Mouse (Mus musculus) kidney, embryonic 14.5 days (tissue): ENCODE measurements around the gene Scaf1. TPM values are rescaled to one million over a fixed set of nuclear protein-coding genes. Genes with fewer than 3 reads are reported as not detected.

Experiments used
- ATAC-seq: fragments of 200-750 bp; cut with Nextera tagmentation; 2 replicates; pipeline ENCODE4 v1.8.0; 2017; ENCODE audit warnings: moderate number of reproducible peaks, mild to moderate bottlenecking, moderate TSS enrichment, moderate library complexity; ENCODE audit not compliant: low FRiP score, low TSS enrichment
- H3K27ac ChIP-seq: fragments of 300-500 bp; sonication (generic); 2 replicates; pipeline ENCODE4 v1.5.1; 2014; ENCODE audit warnings: low read depth, mild to moderate bottlenecking, low read length, moderate library complexity, mixed read lengths
- H3K27me3 ChIP-seq: fragments of 300-500 bp; sonication (generic); 2 replicates; pipeline ENCODE4 v1.6.1; 2014; ENCODE audit warnings: mild to moderate bottlenecking, low read length; ENCODE audit not compliant: control insufficient read depth, insufficient read depth
- H3K36me3 ChIP-seq: fragments of 300-500 bp; sonication (generic); 2 replicates; pipeline ENCODE4 v1.6.1; 2014; ENCODE audit warnings: low read length, mixed read lengths; ENCODE audit not compliant: control insufficient read depth, insufficient read depth
- H3K4me1 ChIP-seq: fragments of 300-500 bp; sonication (generic); 2 replicates; pipeline ENCODE4 v1.6.1; 2014; ENCODE audit warnings: low read length, mixed read lengths; ENCODE audit not compliant: control insufficient read depth, insufficient read depth
- H3K4me2 ChIP-seq: fragments of 300-500 bp; sonication (generic); replicated peaks from 2 replicates; pipeline ENCODE4 v1.6.1; 2014; ENCODE audit warnings: low read depth, mild to moderate bottlenecking, low read length
- H3K4me3 ChIP-seq: fragments of 300-500 bp; sonication (generic); 2 replicates; pipeline ENCODE4 v1.5.1; 2014; ENCODE audit warnings: mild to moderate bottlenecking, low read length
- H3K9ac ChIP-seq: fragments of 300-500 bp; sonication (generic); 2 replicates; pipeline ENCODE4 v1.6.1; 2014; ENCODE audit warnings: low read depth, mild to moderate bottlenecking, low read length, moderate library complexity
- H3K9me3 ChIP-seq: fragments of 300-500 bp; sonication (generic); 2 replicates; pipeline ENCODE4 v1.6.1; 2016; ENCODE audit warnings: low read length; ENCODE audit not compliant: control insufficient read depth
- WGBS: fragments of 180-500 bp; shearing (Covaris S2); extraction: QIAGEN DNeasy Blood & Tissue Kit; methylation state at CpG from one replicate; pipeline ENCODE4 v1.1.7; 2014; 5-methylcytosine and 5-hydroxymethylcytosine counted together
- polyA plus RNA-seq: library from polyadenylated mRNA; unstranded; fragments of >200 nt; fragmentation: Nextera tagmentation; extraction: Ambion mirVana; gene quantifications from 2 replicates; pipeline ENCODE4 v1.2.1, GENCODE M21; 2014

The Scaf1 gene
- polyA plus RNA-seq, 1 experiment from 2014 or later: 54.0 TPM

GRCm38 (mm10) chr7:45008411-45008810, 7.8 kb downstream of the Scaf1 start:
- H3K4me3 ChIP-seq: no peak overlapping the region
- H3K27ac ChIP-seq: no peak overlapping the region
- H3K36me3 ChIP-seq: peaks cover 96% of the 10 kb centered on the region
- no peaks in the 10 kb centered on the region for H3K27me3 ChIP-seq
- WGBS: 93% methylated on average over 19 of the region's 19 CpGs
- ATAC-seq: no peak
- H3K4me2 ChIP-seq: no peak overlapping the region
- H3K9me3 ChIP-seq: no peaks in the 10 kb centered on the region
- no peaks in the 10 kb centered on the region for H3K4me1 ChIP-seq
- no peak overlapping the region for H3K9ac ChIP-seq

- H3K4me2 ChIP-seq: no peak overlapping the region
- no peaks in the 10 kb centered on the region for H3K27me3 ChIP-seq
- no peaks in the 10 kb centered on the region for H3K9me3 ChIP-seq
- no peaks in the 10 kb centered on the region for H3K4me1 ChIP-seq
- H3K27ac ChIP-seq: no peak overlapping the region
- WGBS: 96% methylated on average over 30 of the region's 30 CpGs
- H3K9ac ChIP-seq: no peak overlapping the region
- H3K36me3 ChIP-seq: peaks cover 96% of the 10 kb centered on the region
- no peak overlapping the region for H3K4me3 ChIP-seq
- ATAC-seq: no peak
These were observed 8.3 kb downstream of the Scaf1 start for GRCm38 (mm10) chr7:45007846-45008245.

- no peak overlapping the region for H3K4me3 ChIP-seq
- ATAC-seq: no peak
- H3K27ac ChIP-seq: no peak overlapping the region
- no peaks in the 10 kb centered on the region for H3K9me3 ChIP-seq
- 95% methylated on average over 29 of the region's 29 CpGs for WGBS
- peaks cover 96% of the 10 kb centered on the region for H3K36me3 ChIP-seq
- no peak overlapping the region for H3K9ac ChIP-seq
- no peaks in the 10 kb centered on the region for H3K4me1 ChIP-seq
- H3K4me2 ChIP-seq: no peak overlapping the region
- H3K27me3 ChIP-seq: no peaks in the 10 kb centered on the region
These were observed 9.0 kb downstream of the Scaf1 start for GRCm38 (mm10) chr7:45007141-45007540.

- WGBS: 94% methylated on average over 12 of the region's 12 CpGs
- Histone ChIP-seq H3K36me3 (peaks cover 96% of the 10 kb centered on the region), H3K9ac (no peak overlapping the region), H3K27ac (no peak overlapping the region), H3K4me2 (no peak overlapping the region), H3K4me1 (peaks cover 4% of the 10 kb centered on the region; the same call in 1 of the 2 replicates), H3K9me3 (no peaks in the 10 kb centered on the region), H3K4me3 (no peak overlapping the region), H3K27me3 (no peaks in the 10 kb centered on the region)
- no peak for ATAC-seq
These were observed 9.7 kb downstream of the Scaf1 start for GRCm38 (mm10) chr7:45006503-45006902.

- no peak for ATAC-seq
- Histone ChIP-seq H3K4me1 (peaks cover 4% of the 10 kb centered on the region; the same call in 1 of the 2 replicates), H3K27ac (no peak overlapping the region)
These were observed 10.7 kb downstream of the Scaf1 start for GRCm38 (mm10) chr7:45005321-45005992.

GRCm38 (mm10) chr7:45004546-45004945, 11.6 kb downstream of the Scaf1 start:
- H3K4me3 ChIP-seq: no peak overlapping the region
- H3K4me1 ChIP-seq: peaks cover 10% of the 10 kb centered on the region
- peaks cover 97% of the 10 kb centered on the region for H3K36me3 ChIP-seq
- 47% methylated on average over 3 of the region's 3 CpGs for WGBS
- no peak overlapping the region for H3K9ac ChIP-seq
- no peak for ATAC-seq
- no peak overlapping the region for H3K4me2 ChIP-seq
- no peaks in the 10 kb centered on the region for H3K27me3 ChIP-seq
- no peak overlapping the region for H3K27ac ChIP-seq
- H3K9me3 ChIP-seq: no peaks in the 10 kb centered on the region

More at GRCm38 (mm10) chr7:45005321-45005992, 10.7 kb downstream of the Scaf1 start:
- H3K4me2 ChIP-seq: no peak overlapping the region
- H3K9me3 ChIP-seq: no peaks in the 10 kb centered on the region
- H3K27me3 ChIP-seq: no peaks in the 10 kb centered on the region
- peaks cover 97% of the 10 kb centered on the region for H3K36me3 ChIP-seq
- 84% methylated on average over 6 of the region's 6 CpGs for WGBS
- H3K4me3 ChIP-seq: no peak overlapping the region
- no peak overlapping the region for H3K9ac ChIP-seq

- H3K27ac ChIP-seq: no peak overlapping the region
- no peak for ATAC-seq
- H3K27me3 ChIP-seq: no peaks in the 10 kb centered on the region
- H3K9me3 ChIP-seq: no peaks in the 10 kb centered on the region
- no peak overlapping the region for H3K9ac ChIP-seq
- 90% methylated on average over 7 of the region's 7 CpGs for WGBS
- no peak overlapping the region for H3K4me2 ChIP-seq
- H3K4me3 ChIP-seq: no peak overlapping the region
- peaks cover 76% of the 10 kb centered on the region for H3K36me3 ChIP-seq
- H3K4me1 ChIP-seq: peaks cover 15% of the 10 kb centered on the region
These were observed 13.7 kb downstream of the Scaf1 start for GRCm38 (mm10) chr7:45002440-45002839.

- no peak overlapping the region for H3K4me3 ChIP-seq
- no peak overlapping the region for H3K9ac ChIP-seq
These were observed 15.5 kb downstream of the Scaf1 start for GRCm38 (mm10) chr7:45000539-45001114.

GRCm38 (mm10) chr7:44999753-45000152, 16.4 kb downstream of the Scaf1 start:
- Histone ChIP-seq H3K4me3 (no peak overlapping the region), H3K27ac (no peak overlapping the region), H3K36me3 (peaks cover 63% of the 10 kb centered on the region), H3K4me1 (peaks cover 28% of the 10 kb centered on the region), H3K9me3 (no peaks in the 10 kb centered on the region), H3K27me3 (no peaks in the 10 kb centered on the region), H3K4me2 (no peak overlapping the region; the same call in 1 of the 2 replicates), H3K9ac (no peak overlapping the region)
- WGBS: 63% methylated on average over 11 of the region's 11 CpGs
- ATAC-seq: no peak

More at GRCm38 (mm10) chr7:45000539-45001114, 15.5 kb downstream of the Scaf1 start:
- Histone ChIP-seq H3K27me3 (no peaks in the 10 kb centered on the region), H3K9me3 (no peaks in the 10 kb centered on the region), H3K4me2 (no peak overlapping the region), H3K4me1 (peaks cover 28% of the 10 kb centered on the region), H3K27ac (no peak overlapping the region), H3K36me3 (peaks cover 62% of the 10 kb centered on the region)
- 79% methylated on average over 21 of the region's 21 CpGs for WGBS
- no peak for ATAC-seq
